Mouse (Mus musculus) mature B cell (primary cell): ENCODE results near the gene Fam120b.
"Not testable (repeated sequence)": the region's sequence is repeated elsewhere in the genome, so short reads cannot be mapped to it uniquely, and the experiment has no call there.

Source experiments
- in situ Hi-C: fragments of 300-500 bp; cut with MboI; formaldehyde crosslinking; loops from 2 replicates; pipeline ENCODE4 v1.14.3; 2019

Gene Fam120b

GRCm38 (mm10) chr17:15431021-15431514 lies 35.1 kb downstream of the Fam120b start:
- in situ Hi-C loops = no loop called here

GRCm38 (mm10) chr17:15431551-15431950 lies 35.5 kb downstream of the Fam120b start:
- in situ Hi-C loops = no loop called here

- in situ Hi-C loops = no loop called here
Observed at GRCm38 (mm10) chr17:15432036-15432435, 36.0 kb downstream of the Fam120b start.

- in situ Hi-C loops = no loop called here
Observed at GRCm38 (mm10) chr17:15434748-15435147, 38.7 kb downstream of the Fam120b start.

- in situ Hi-C loops = no loop called here
Observed at GRCm38 (mm10) chr17:15440067-15440462, 44.1 kb downstream of the Fam120b start.

- in situ Hi-C loops = no loop called here
Observed at GRCm38 (mm10) chr17:15440463-15441121, 44.6 kb downstream of the Fam120b start.

GRCm38 (mm10) chr17:15445421-15445820 lies 49.4 kb downstream of the Fam120b start:
- in situ Hi-C loops = no loop called here

GRCm38 (mm10) chr17:15447831-15448230 lies 51.8 kb downstream of the Fam120b start:
- in situ Hi-C loops = no loop called here

GRCm38 (mm10) chr17:15449144-15449543 lies 53.1 kb downstream of the Fam120b start:
- in situ Hi-C loops = not testable (repeated sequence)

- in situ Hi-C loops = loop anchor here (25.0 kb wide), 1 partner anchor 387 kb away; no protein-coding TSS in a partner anchor
Observed at GRCm38 (mm10) chr17:15449606-15450005, 53.6 kb downstream of the Fam120b start.

- in situ Hi-C loops = loop anchor here (25.0 kb wide), 1 partner anchor 393 kb away; no protein-coding TSS in a partner anchor
Observed at GRCm38 (mm10) chr17:15455203-15455602, 59.2 kb downstream of the Fam120b start.

- in situ Hi-C loops = loop anchor here (25.0 kb wide), 1 partner anchor 394 kb away; no protein-coding TSS in a partner anchor
Observed at GRCm38 (mm10) chr17:15456595-15456994, 60.6 kb downstream of the Fam120b start.

GRCm38 (mm10) chr17:15459761-15460160 lies 63.8 kb downstream of the Fam120b start:
- in situ Hi-C loops = loop anchor here (25.0 kb wide), 1 partner anchor 397 kb away; no protein-coding TSS in a partner anchor

- in situ Hi-C loops = loop anchor here (25.0 kb wide), 1 partner anchor 400 kb away; no protein-coding TSS in a partner anchor
Observed at GRCm38 (mm10) chr17:15461921-15462495, 66.0 kb downstream of the Fam120b start.

- in situ Hi-C loops = loop anchor here (25.0 kb wide), 1 partner anchor 405 kb away; no protein-coding TSS in a partner anchor
Observed at GRCm38 (mm10) chr17:15467669-15468068, 71.7 kb downstream of the Fam120b start.

GRCm38 (mm10) chr17:15472671-15473070 lies 76.7 kb downstream of the Fam120b start:
- in situ Hi-C loops = loop anchor here (25.0 kb wide), 1 partner anchor 410 kb away; no protein-coding TSS in a partner anchor
